Mouse (Mus musculus) kidney, embryonic 14.5 days (tissue): ENCODE results near the gene Fzd7. TPM values are rescaled to one million over a fixed set of nuclear protein-coding genes. Genes with fewer than 3 reads are reported as not detected.
"Not testable (repeated sequence)": the region's sequence is repeated elsewhere in the genome, so short reads cannot be mapped to it uniquely, and the experiment has no call there.

Experiments
- ATAC-seq: fragments of 200-750 bp; cut with Nextera tagmentation; 2 replicates; pipeline ENCODE4 v1.8.0; 2017; ENCODE audit warnings: moderate number of reproducible peaks, mild to moderate bottlenecking, moderate TSS enrichment, moderate library complexity; ENCODE audit not compliant: low FRiP score, low TSS enrichment
- H3K27ac ChIP-seq: fragments of 300-500 bp; sonication (generic); 2 replicates; pipeline ENCODE4 v1.5.1; 2014; ENCODE audit warnings: low read depth, mild to moderate bottlenecking, low read length, moderate library complexity, mixed read lengths
- H3K27me3 ChIP-seq: fragments of 300-500 bp; sonication (generic); 2 replicates; pipeline ENCODE4 v1.6.1; 2014; ENCODE audit warnings: mild to moderate bottlenecking, low read length; ENCODE audit not compliant: control insufficient read depth, insufficient read depth
- H3K36me3 ChIP-seq: fragments of 300-500 bp; sonication (generic); 2 replicates; pipeline ENCODE4 v1.6.1; 2014; ENCODE audit warnings: low read length, mixed read lengths; ENCODE audit not compliant: control insufficient read depth, insufficient read depth
- H3K4me1 ChIP-seq: fragments of 300-500 bp; sonication (generic); 2 replicates; pipeline ENCODE4 v1.6.1; 2014; ENCODE audit warnings: low read length, mixed read lengths; ENCODE audit not compliant: control insufficient read depth, insufficient read depth
- H3K4me2 ChIP-seq: fragments of 300-500 bp; sonication (generic); replicated peaks from 2 replicates; pipeline ENCODE4 v1.6.1; 2014; ENCODE audit warnings: low read depth, mild to moderate bottlenecking, low read length
- H3K4me3 ChIP-seq: fragments of 300-500 bp; sonication (generic); 2 replicates; pipeline ENCODE4 v1.5.1; 2014; ENCODE audit warnings: mild to moderate bottlenecking, low read length
- H3K9ac ChIP-seq: fragments of 300-500 bp; sonication (generic); 2 replicates; pipeline ENCODE4 v1.6.1; 2014; ENCODE audit warnings: low read depth, mild to moderate bottlenecking, low read length, moderate library complexity
- H3K9me3 ChIP-seq: fragments of 300-500 bp; sonication (generic); 2 replicates; pipeline ENCODE4 v1.6.1; 2016; ENCODE audit warnings: low read length; ENCODE audit not compliant: control insufficient read depth
- WGBS: fragments of 180-500 bp; shearing (Covaris S2); extraction: QIAGEN DNeasy Blood & Tissue Kit; methylation state at CpG from one replicate; pipeline ENCODE4 v1.1.7; 2014; 5-methylcytosine and 5-hydroxymethylcytosine counted together
- polyA plus RNA-seq: library from polyadenylated mRNA; unstranded; fragments of >200 nt; fragmentation: Nextera tagmentation; extraction: Ambion mirVana; gene quantifications from 2 replicates; pipeline ENCODE4 v1.2.1, GENCODE M21; 2014

Gene Fzd7
- polyA plus RNA-seq, 1 experiment from 2014 or later: 29.2 TPM

GRCm38 (mm10) chr1:59442721-59443120 is 39.5 kb upstream of the Fzd7 start:
- H3K4me2 ChIP-seq, H3K4me1 ChIP-seq, H3K4me3 ChIP-seq, H3K9me3 ChIP-seq, ATAC-seq, H3K9ac ChIP-seq, H3K27ac ChIP-seq, H3K27me3 ChIP-seq, H3K36me3 ChIP-seq: not testable (repeated sequence)
- 93% methylated on average over 14 of the region's 14 CpGs for WGBS

GRCm38 (mm10) chr1:59444127-59444660 is 38.0 kb upstream of the Fzd7 start:
- no peak overlapping the region for H3K4me3 ChIP-seq
- peaks cover 4% of the 10 kb centered on the region for H3K4me1 ChIP-seq
- no peak overlapping the region for H3K9ac ChIP-seq
- no peaks in the 10 kb centered on the region for H3K27me3 ChIP-seq
- H3K27ac ChIP-seq: no peak overlapping the region
- H3K4me2 ChIP-seq: no peak overlapping the region
- 79% methylated on average over 3 of the region's 3 CpGs for WGBS
- ATAC-seq: no peak
- H3K36me3 ChIP-seq: no peaks in the 10 kb centered on the region
- H3K9me3 ChIP-seq: no peaks in the 10 kb centered on the region

- WGBS: 83% methylated on average over 5 of the region's 5 CpGs
- ATAC-seq: no peak
These were observed 37.0 kb upstream of the Fzd7 start for GRCm38 (mm10) chr1:59445242-59445641.

GRCm38 (mm10) chr1:59448497-59449270 is 33.5 kb upstream of the Fzd7 start:
- Histone ChIP-seq H3K4me2 (peak overlapping the region; percentile 0; the same call in 1 of the 2 replicates), H3K36me3 (no peaks in the 10 kb centered on the region), H3K27me3 (no peaks in the 10 kb centered on the region), H3K9ac (no peak overlapping the region), H3K4me1 (peaks cover 15% of the 10 kb centered on the region), H3K27ac (peak overlapping the region; percentile 26; the same call in 1 of the 2 replicates), H3K4me3 (no peak overlapping the region), H3K9me3 (no peaks in the 10 kb centered on the region)
- 51% methylated on average over 11 of the region's 11 CpGs for WGBS
- ATAC-seq: 0 out of 2 replicates have a peak, but pooled peaks have one; percentile 24

More at GRCm38 (mm10) chr1:59445242-59445641, 37.0 kb upstream of the Fzd7 start:
- Histone ChIP-seq H3K9me3 (no peaks in the 10 kb centered on the region), H3K4me2 (no peak overlapping the region), H3K4me3 (no peak overlapping the region), H3K27ac (no peak overlapping the region), H3K27me3 (no peaks in the 10 kb centered on the region), H3K4me1 (peaks cover 11% of the 10 kb centered on the region), H3K36me3 (no peaks in the 10 kb centered on the region), H3K9ac (no peak overlapping the region)

- no peaks in the 10 kb centered on the region for H3K36me3 ChIP-seq
- H3K4me2 ChIP-seq: peak overlapping the region; percentile 0; the same call in 1 of the 2 replicates
- no peaks in the 10 kb centered on the region for H3K27me3 ChIP-seq
- no peaks in the 10 kb centered on the region for H3K9me3 ChIP-seq
- peaks cover 15% of the 10 kb centered on the region for H3K4me1 ChIP-seq
- H3K27ac ChIP-seq: peak overlapping the region; percentile 68; the same call in 1 of the 2 replicates
- no peak overlapping the region for H3K9ac ChIP-seq
- 7% methylated on average over 11 of the region's 11 CpGs for WGBS
- no peak for ATAC-seq
- H3K4me3 ChIP-seq: no peak overlapping the region
These were observed 32.8 kb upstream of the Fzd7 start for GRCm38 (mm10) chr1:59449423-59449822.

GRCm38 (mm10) chr1:59450896-59451295 is 31.3 kb upstream of the Fzd7 start:
- peaks cover 15% of the 10 kb centered on the region for H3K4me1 ChIP-seq
- H3K4me3 ChIP-seq: no peak overlapping the region
- ATAC-seq: no peak
- no peak overlapping the region for H3K27ac ChIP-seq
- H3K27me3 ChIP-seq: no peaks in the 10 kb centered on the region
- no peak overlapping the region for H3K4me2 ChIP-seq
- WGBS: 86% methylated on average over 11 of the region's 11 CpGs
- no peaks in the 10 kb centered on the region for H3K9me3 ChIP-seq
- H3K36me3 ChIP-seq: no peaks in the 10 kb centered on the region
- H3K9ac ChIP-seq: no peak overlapping the region

- WGBS: 21% methylated on average over 9 of the region's 9 CpGs
- no peak overlapping the region for H3K4me2 ChIP-seq
- peaks cover 15% of the 10 kb centered on the region for H3K4me1 ChIP-seq
- ATAC-seq: no peak
- H3K27me3 ChIP-seq: no peaks in the 10 kb centered on the region
- no peaks in the 10 kb centered on the region for H3K36me3 ChIP-seq
- no peak overlapping the region for H3K27ac ChIP-seq
- H3K4me3 ChIP-seq: no peak overlapping the region
- H3K9me3 ChIP-seq: no peaks in the 10 kb centered on the region
- no peak overlapping the region for H3K9ac ChIP-seq
These were observed 30.6 kb upstream of the Fzd7 start for GRCm38 (mm10) chr1:59451584-59451983.

- ATAC-seq: no peak
- no peak overlapping the region for H3K27ac ChIP-seq
- H3K9ac ChIP-seq: no peak overlapping the region
- H3K36me3 ChIP-seq: no peaks in the 10 kb centered on the region
- H3K4me1 ChIP-seq: peaks cover 3% of the 10 kb centered on the region; the same call in 1 of the 2 replicates
- WGBS: 50% methylated on average over 3 of the region's 3 CpGs
- no peaks in the 10 kb centered on the region for H3K9me3 ChIP-seq
- H3K4me2 ChIP-seq: no peak overlapping the region
- no peak overlapping the region for H3K4me3 ChIP-seq
- H3K27me3 ChIP-seq: no peaks in the 10 kb centered on the region
These were observed 25.4 kb upstream of the Fzd7 start for GRCm38 (mm10) chr1:59456825-59457224.

GRCm38 (mm10) chr1:59457873-59458272 is 24.4 kb upstream of the Fzd7 start:
- no peak for ATAC-seq
- 64% methylated on average over 4 of the region's 4 CpGs for WGBS
- Histone ChIP-seq H3K36me3 (no peaks in the 10 kb centered on the region), H3K4me1 (peaks cover 3% of the 10 kb centered on the region; the same call in 1 of the 2 replicates), H3K9me3 (no peaks in the 10 kb centered on the region), H3K9ac (no peak overlapping the region), H3K27ac (no peak overlapping the region), H3K4me2 (no peak overlapping the region), H3K4me3 (no peak overlapping the region), H3K27me3 (no peaks in the 10 kb centered on the region)
